Mouse (Mus musculus) ES-E14 (cell line): ENCODE measurements around the gene Manf.

ENCODE experiments used
- HCFC1 ChIP-seq: IDR thresholded peaks from 2 replicates; pipeline ENCODE4 v1.6.1; 2012; ENCODE audit warnings: low read length, inconsistent platforms, borderline replicate concordance; ENCODE audit not compliant: insufficient read depth
- MAFK ChIP-seq: IDR thresholded peaks from 2 replicates; pipeline ENCODE4 v1.6.1; 2014; ENCODE audit warnings: mild to moderate bottlenecking, low read depth, low read length, inconsistent platforms; ENCODE audit not compliant: insufficient read depth
- ZC3H11A ChIP-seq: IDR thresholded peaks from 2 replicates; pipeline ENCODE4 v1.6.1; 2012; ENCODE audit warnings: low read depth, mild to moderate bottlenecking, inconsistent platforms, low read length, borderline replicate concordance
- ZNF384 ChIP-seq: IDR thresholded peaks from 2 replicates; pipeline ENCODE4 v1.6.1; 2012; ENCODE audit warnings: low read depth, low read length, inconsistent platforms

GRCm38 (mm10) chr9:106903791-106904134, 12.0 kb upstream of the Manf start:
- peak; percentile 65; the same call in 1 of the 2 replicates for TF ChIP-seq ZC3H11A
- no peak for TF ChIP-seq HCFC1
- TF ChIP-seq ZNF384 = no peak
- no peak for TF ChIP-seq MAFK
